In the genomic region with DNA sequence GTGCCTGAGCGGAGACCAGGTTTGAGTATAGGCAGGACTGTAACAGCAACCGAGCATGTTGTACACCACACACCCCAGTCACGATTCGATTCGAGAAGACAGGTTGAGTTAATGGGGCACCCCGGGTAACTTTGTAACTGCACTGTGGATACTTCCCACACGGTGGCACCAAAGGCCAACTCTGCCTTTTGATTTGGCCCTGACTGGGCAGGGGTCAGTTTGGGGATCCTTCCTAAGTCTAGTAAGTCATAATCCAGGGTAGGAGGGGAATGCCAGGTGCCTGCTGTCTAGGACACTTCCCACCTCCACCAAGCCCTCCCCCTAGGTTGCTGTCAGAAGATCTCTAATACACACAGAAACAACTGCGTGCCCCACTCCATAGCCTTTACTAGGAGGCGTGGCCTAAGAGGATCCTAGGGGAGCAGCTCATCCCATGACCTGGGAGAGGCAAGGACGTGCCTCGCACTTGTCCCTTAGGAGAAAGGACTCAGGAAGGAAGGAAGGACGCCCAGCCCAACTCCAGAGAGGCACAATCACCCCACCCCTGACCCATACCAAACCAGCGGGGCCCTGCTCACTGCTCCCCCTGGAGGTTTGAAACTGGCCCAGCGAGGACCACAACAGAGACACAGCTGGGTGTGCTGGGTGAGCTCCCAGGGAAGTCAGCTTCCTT, we compare ENCODE assay signal across 8 mouse cellular contexts. TPM values are rescaled to one million over a fixed set of nuclear protein-coding genes. Genes with fewer than 3 reads are reported as not detected.
DNase-seq lines count a peak whose midpoint lies in the region; ATAC-seq and TF ChIP-seq lines count a peak whose summit lies in the region.

No protein-coding gene starts in this region.

- no peaks in the 10 kb centered on the region for H3K36me3 ChIP-seq in lung, postnatal 0 days (ENCODE audit: insufficient read depth, low read length)

- 0 out of 2 replicates have a peak overlapping the region, but pooled peaks have one; percentile 6 for H3K9ac ChIP-seq in lung, postnatal 0 days (replicated peaks; ENCODE audit: low read depth)

- ATAC-seq in CD4-positive, CD25-positive, alpha-beta regulatory T cell, adult 4 months: peak; percentile 90
- ATAC-seq in lung, postnatal 0 days: peak; percentile 94

- H3K4me1 ChIP-seq in lung, postnatal 0 days (ENCODE audit: insufficient read depth, low read depth, low read length): no peaks in the 10 kb centered on the region

- H3K27me3 ChIP-seq in lung, postnatal 0 days (replicated peaks; ENCODE audit: insufficient read depth, low read length): no peaks in the 10 kb centered on the region

- TF ChIP-seq EP300 in lung, postnatal 0 days (IDR thresholded peaks at IDR 0.05): peak; percentile 88

- peak; percentile 66 for DNase-seq in adipocyte (ENCODE audit: low spot score)
- DNase-seq in embryo, embryonic 10.5 days (ENCODE audit: low spot score): peak; percentile 82
- DNase-seq in heart, adult 9 months (ENCODE audit: low spot score in 2 of 2): peak; percentile 89 to 92
- peak; percentile 86 to 90 for DNase-seq in kidney, adult 8-10 months
- DNase-seq in lung, postnatal 0 days (ENCODE audit: low spot score): peak; percentile 86
- DNase-seq in retina, embryonic 14.5 days (ENCODE audit: low spot score): peak; percentile 80
- no peak for DNase-seq in frontal cortex, postnatal 36 days (ENCODE audit: low spot score in 2 of 2)

- 4% methylated on average over 14 of the region's 14 CpGs for WGBS in lung, postnatal 0 days

- peak; percentile 84 for TF ChIP-seq CTCF in lung, postnatal 0 days (IDR thresholded peaks at IDR 0.05)

- H3K9me3 ChIP-seq in lung, postnatal 0 days (ENCODE audit: low read length): no peaks in the 10 kb centered on the region

- H3K27ac ChIP-seq in lung, postnatal 0 days (ENCODE audit: low read length): peak overlapping the region; percentile 73

- peak overlapping the region; percentile 65 for H3K4me2 ChIP-seq in lung, postnatal 0 days (replicated peaks; ENCODE audit: low read depth, low read length)

- H3K4me3 ChIP-seq in lung, postnatal 0 days (ENCODE audit: low read depth, low read length): peak overlapping the region; percentile 15

RNA-seq across cellular contexts. Expression of a gene that starts 8.6 kb away (rescaled TPM):
- polyA plus RNA-seq in CD4-positive, CD25-positive, alpha-beta regulatory T cell, adult 4 months (2017; shearing (Covaris generic)): 10 to 100 TPM in 1 of 2 experiments, 1 to 10 TPM in 1; 7.8 to 12.6 TPM
- polyA plus RNA-seq in lung, postnatal 0 days (2015; fragmentation: Nextera tagmentation; extraction: Ambion mirVana): 25.5 and 28.5 TPM in 2 replicates

RNA-seq across cellular contexts. Expression of a gene that starts 30.7 kb away (rescaled TPM):
- polyA plus RNA-seq in CD4-positive, CD25-positive, alpha-beta regulatory T cell, adult 4 months (2017; shearing (Covaris generic)): 10 to 100 TPM; 33.7 to 36.8 TPM
- polyA plus RNA-seq in lung, postnatal 0 days (2015; fragmentation: Nextera tagmentation; extraction: Ambion mirVana): 141 and 146 TPM in 2 replicates

RNA-seq across cellular contexts. Expression of a gene that starts 39.9 kb away (rescaled TPM):
- polyA plus RNA-seq in CD4-positive, CD25-positive, alpha-beta regulatory T cell, adult 4 months (2017; shearing (Covaris generic)): 10 to 100 TPM; 53.5 to 69.1 TPM
- 71.3 and 73.6 TPM in 2 replicates for polyA plus RNA-seq in lung, postnatal 0 days (2015; fragmentation: Nextera tagmentation; extraction: Ambion mirVana)

RNA-seq across cellular contexts. Expression of a gene that starts 40.7 kb away (rescaled TPM):
- polyA plus RNA-seq in CD4-positive, CD25-positive, alpha-beta regulatory T cell, adult 4 months (2017; shearing (Covaris generic)): 1 to 10 TPM in 1 of 2 experiments, under 1 TPM in 1; 0.99 to 2.3 TPM
- polyA plus RNA-seq in lung, postnatal 0 days (2015; fragmentation: Nextera tagmentation; extraction: Ambion mirVana): 0.44 and 0.75 TPM in 2 replicates

Comparison
In these comparisons a context has a peak if more than half of its experiments do, and no peak if none do; other contexts are left out.
1. DNase-seq: peak in adipocyte (single experiment), embryo, embryonic 10.5 days (single experiment), heart, adult 9 months (2 of 2), kidney, adult 8-10 months (2 of 2), lung, postnatal 0 days (single experiment) and retina, embryonic 14.5 days (single experiment); none in frontal cortex, postnatal 36 days (0 of 2).